Mouse (Mus musculus) right cerebral cortex, adult 18-20 months (tissue): Measurements from ENCODE around the gene Pnliprp1.

Experiments used
- DNase-seq: peaks from one replicate; pipeline ENCODE4 v3.0.0; 2022; ENCODE audit warnings: mixed read lengths

The Pnliprp1 gene

GRCm38 (mm10) chr19:58783938-58784337 lies 55.3 kb downstream of the Pnliprp1 start:
- DNase-seq: no peak

GRCm38 (mm10) chr19:58789194-58789593 lies 60.5 kb downstream of the Pnliprp1 start:
- no peak for DNase-seq
